Mouse (Mus musculus) lung, postnatal 36 days (tissue): ENCODE data around the gene Atl2.

Experiments used
- DNase-seq: peaks from one replicate; pipeline ENCODE4 v3.0.0; 2022; ENCODE audit warnings: mixed read lengths

Atl2 gene

GRCm38 (mm10) chr17:79816896-79817295, 79.0 kb downstream of the Atl2 start:
- DNase-seq: no peak

- DNase-seq: no peak
These were observed 85.5 kb downstream of the Atl2 start for GRCm38 (mm10) chr17:79810421-79810820.

- no peak for DNase-seq
These were observed 86.2 kb downstream of the Atl2 start for GRCm38 (mm10) chr17:79809491-79810316.

- DNase-seq: peak; percentile 52
These were observed 88.5 kb downstream of the Atl2 start for GRCm38 (mm10) chr17:79807237-79807930.

GRCm38 (mm10) chr17:79804747-79805146, 91.2 kb downstream of the Atl2 start:
- DNase-seq: no peak

GRCm38 (mm10) chr17:79802056-79802455, 93.9 kb downstream of the Atl2 start:
- DNase-seq: no peak

- no peak for DNase-seq
These were observed 97.1 kb downstream of the Atl2 start for GRCm38 (mm10) chr17:79798831-79799230.
